ENCODE assay signal across 8 mouse cellular contexts in genomic region chr9:118506020-118506403, GRCm38 (mm10). TPM values are rescaled to one million over a fixed set of nuclear protein-coding genes. Genes with fewer than 3 reads are reported as not detected.
DNase-seq lines count a peak whose midpoint lies in the region; ATAC-seq and TF ChIP-seq lines count a peak whose summit lies in the region.

Golga4 (plus strand) TSS chr9:118506267.

- H3K9me3 ChIP-seq in CH12.LX (replicated peaks; ENCODE audit: low read length) = no peaks in the 10 kb centered on the region
- no peaks in the 10 kb centered on the region for H3K9me3 ChIP-seq in forebrain, embryonic 11.5 days (ENCODE audit: control insufficient read depth, low read length)
- H3K9me3 ChIP-seq in heart, embryonic 15.5 days (replicated peaks) = no peaks in the 10 kb centered on the region
- no peaks in the 10 kb centered on the region for H3K9me3 ChIP-seq in liver, embryonic 13.5 days (replicated peaks)
- H3K9me3 ChIP-seq in stomach, embryonic 15.5 days = no peaks in the 10 kb centered on the region

- H3K4me2 ChIP-seq in CH12.LX (ENCODE audit: insufficient read depth, low read depth, poor library complexity, severe bottlenecking) = peak within 1 kb of the TSS; percentile 91
- peak within 1 kb of the TSS; percentile 95 for H3K4me2 ChIP-seq in forebrain, embryonic 11.5 days (ENCODE audit: low read depth, low read length, severe bottlenecking)
- H3K4me2 ChIP-seq in heart, embryonic 15.5 days = peak within 1 kb of the TSS; percentile 91
- H3K4me2 ChIP-seq in liver, embryonic 13.5 days = peak within 1 kb of the TSS; percentile 82
- H3K4me2 ChIP-seq in stomach, embryonic 15.5 days = peak within 1 kb of the TSS; percentile 89

- H3K4me1 ChIP-seq in CH12.LX (ENCODE audit: control insufficient read depth in 1 of 2, insufficient read depth in 2 of 2) = peaks cover 16 to 50% of the 10 kb centered on the region in 2 experiments
- H3K4me1 ChIP-seq in forebrain, embryonic 11.5 days (replicated peaks; ENCODE audit: control insufficient read depth, insufficient read depth, low read length) = peaks cover 12% of the 10 kb centered on the region
- H3K4me1 ChIP-seq in heart, embryonic 15.5 days (replicated peaks) = peaks cover 34% of the 10 kb centered on the region
- H3K4me1 ChIP-seq in liver, embryonic 13.5 days (replicated peaks) = peaks cover 39% of the 10 kb centered on the region
- H3K4me1 ChIP-seq in stomach, embryonic 15.5 days = peaks cover 14% of the 10 kb centered on the region

- WGBS in forebrain, embryonic 11.5 days = 2% methylated on average over 30 of the region's 43 CpGs
- WGBS in heart, embryonic 15.5 days = under 1% methylated on average over 37 of the region's 43 CpGs
- under 1% methylated on average over 43 of the region's 43 CpGs for WGBS in liver, embryonic 13.5 days (ENCODE audit: insufficient replicate concordance)
- WGBS in stomach, embryonic 15.5 days = under 1% methylated on average over 43 of the region's 43 CpGs

- no peaks in the 10 kb centered on the region for H3K27me3 ChIP-seq in CH12.LX (replicated peaks)
- no peaks in the 10 kb centered on the region for H3K27me3 ChIP-seq in forebrain, embryonic 11.5 days (ENCODE audit: control insufficient read depth, insufficient read depth, low read length)
- H3K27me3 ChIP-seq in heart, embryonic 15.5 days = no peaks in the 10 kb centered on the region
- H3K27me3 ChIP-seq in liver, embryonic 13.5 days = no peaks in the 10 kb centered on the region
- no peaks in the 10 kb centered on the region for H3K27me3 ChIP-seq in stomach, embryonic 15.5 days (replicated peaks)

- no peak for TF ChIP-seq RAD21 in CH12.LX (IDR thresholded peaks at IDR 0.05; ENCODE audit: low read depth, low read length)

- TF ChIP-seq CTCF in CH12.LX (conservative IDR thresholded peaks at IDR 0.05 in 1 of 2, IDR thresholded peaks at IDR 0.05 in 1 of 2; ENCODE audit: low read depth in 2 of 2, low read length in 2 of 2) = no peak

- no peak within 1 kb of the TSS for H3K27ac ChIP-seq in CH12.LX (ENCODE audit: insufficient read depth, low read depth)
- no peak within 1 kb of the TSS; the same call in 1 of the 2 replicates for H3K27ac ChIP-seq in forebrain, embryonic 11.5 days (ENCODE audit: low read depth, low read length)
- H3K27ac ChIP-seq in heart, embryonic 15.5 days = peak within 1 kb of the TSS; percentile 83
- H3K27ac ChIP-seq in liver, embryonic 13.5 days = peak within 1 kb of the TSS; percentile 75
- H3K27ac ChIP-seq in stomach, embryonic 15.5 days = peak within 1 kb of the TSS; percentile 76; the same call in 1 of the 2 replicates

- peak within 1 kb of the TSS; percentile 90 for H3K9ac ChIP-seq in CH12.LX (ENCODE audit: insufficient read depth, low read depth)
- peak within 1 kb of the TSS; percentile 94 for H3K9ac ChIP-seq in forebrain, embryonic 11.5 days (ENCODE audit: low read length)
- H3K9ac ChIP-seq in heart, embryonic 15.5 days = peak within 1 kb of the TSS; percentile 96
- H3K9ac ChIP-seq in liver, embryonic 13.5 days = peak within 1 kb of the TSS; percentile 88
- peak within 1 kb of the TSS; percentile 78 for H3K9ac ChIP-seq in stomach, embryonic 15.5 days

- dilution Hi-C loops in CH12.LX (cut with MboI; ENCODE audit: extremely low pct_ligation_motif_present, extremely low pct_unique_long_range_greater_than_20kb, low sequenced_read_pairs) = no loop called here

- DNase-seq in CH12.LX (ENCODE audit: extremely low read depth) = peak; percentile 69
- DNase-seq in c-Kit-positive CD71-positive TER-119-negative erythroid progenitor cells, embryonic 14.5 days (ENCODE audit: low read depth) = peak; percentile 73
- DNase-seq in forebrain, embryonic 11.5 days (ENCODE audit: low spot score) = peak; percentile 94
- DNase-seq in kidney, postnatal 25 days = peak; percentile 91 to 96
- DNase-seq in liver, embryonic 13.5 days = peak; percentile 78
- DNase-seq in neural tube, embryonic 10.5 days (ENCODE audit: extremely low spot score, low spot score) = peak; percentile 88

- in situ Hi-C loops in CH12.LX (cut with MboI; ENCODE audit: low pct_ligation_motif_present, low pct_unique_long_range_greater_than_20kb, low sequenced_read_pairs) = no loop called here

- no peak for TF ChIP-seq EP300 in CH12.LX (IDR thresholded peaks at IDR 0.05; ENCODE audit: low read length)

- peak; percentile 92 for ATAC-seq in forebrain, embryonic 11.5 days (replicated peaks; ENCODE audit: low FRiP score)
- ATAC-seq in heart, embryonic 15.5 days (replicated peaks; ENCODE audit: insufficient number of reproducible peaks, insufficient read depth, low FRiP score, low read depth) = peak; percentile 76
- ATAC-seq in liver, embryonic 13.5 days (ENCODE audit: low read depth) = peak; percentile 85
- ATAC-seq in stomach, embryonic 15.5 days (ENCODE audit: insufficient read depth, low FRiP score, low read depth) = peak; percentile 85; the same call in 1 of the 2 replicates

- TF ChIP-seq POLR2A in CH12.LX (IDR thresholded peaks at IDR 0.05; ENCODE audit: low read depth, low read length) = peak; percentile 66; the same call in 1 of the 2 replicates

- H3K79me2 ChIP-seq in CH12.LX (replicated peaks; ENCODE audit: control insufficient read depth, extremely low read depth, insufficient read depth, poor library complexity, severe bottlenecking) = peaks cover 42% of the 10 kb centered on the region

- H3K4me3 ChIP-seq in CH12.LX (replicated peaks in 1 of 3; ENCODE audit: low read depth in 2 of 3, low read length in 2 of 3, poor library complexity in 1 of 3) = peak within 1 kb of the TSS; percentile 83 to 88 (median 85)
- H3K4me3 ChIP-seq in forebrain, embryonic 11.5 days (ENCODE audit: low read depth, low read length) = peak within 1 kb of the TSS; percentile 90
- H3K4me3 ChIP-seq in heart, embryonic 15.5 days = peak within 1 kb of the TSS; percentile 97
- peak within 1 kb of the TSS; percentile 91 for H3K4me3 ChIP-seq in liver, embryonic 13.5 days (replicated peaks)
- H3K4me3 ChIP-seq in stomach, embryonic 15.5 days (replicated peaks) = peak within 1 kb of the TSS; percentile 93

- peaks cover 5 to 10% of the 10 kb centered on the region in 2 experiments for H3K36me3 ChIP-seq in CH12.LX (replicated peaks in 1 of 2; ENCODE audit: control insufficient read depth in 1 of 2, insufficient read depth in 1 of 2, low read length in 1 of 2)
- no peaks in the 10 kb centered on the region for H3K36me3 ChIP-seq in forebrain, embryonic 11.5 days (ENCODE audit: control insufficient read depth, insufficient read depth, low read length)
- no peaks in the 10 kb centered on the region for H3K36me3 ChIP-seq in heart, embryonic 15.5 days
- 0 out of 2 replicates have a peak, but pooled peaks cover 4% of the 10 kb centered on the region for H3K36me3 ChIP-seq in liver, embryonic 13.5 days
- H3K36me3 ChIP-seq in stomach, embryonic 15.5 days = no peaks in the 10 kb centered on the region

TF ChIP-seq in CH12.LX, 34 proteins besides CTCF, POLR2A, EP300 and RAD21:
- TF ChIP-seq USF2 (conservative IDR thresholded peaks at IDR 0.05; ENCODE audit: low read depth, low read length) = no peak
- TF ChIP-seq RCOR1 (conservative IDR thresholded peaks at IDR 0.05; ENCODE audit: low read depth, low read length) = 0 out of 2 replicates have a peak, but pooled peaks have one; percentile 19
- TF ChIP-seq CHD1 (IDR thresholded peaks at IDR 0.05; ENCODE audit: low read depth, low read length) = no peak
- TF ChIP-seq MAFK (IDR thresholded peaks at IDR 0.05; ENCODE audit: insufficient replicate concordance, low read length) = no peak
- no peak for TF ChIP-seq JUND (conservative IDR thresholded peaks at IDR 0.05; ENCODE audit: low read depth, low read length)
- no peak for TF ChIP-seq ETS1 (conservative IDR thresholded peaks at IDR 0.05; ENCODE audit: low read depth, low read length)
- peak; percentile 89 for TF ChIP-seq NRF1 (IDR thresholded peaks at IDR 0.05; ENCODE audit: low read depth, low read length)
- TF ChIP-seq ZMIZ1 (IDR thresholded peaks at IDR 0.05; ENCODE audit: low read depth, low read length) = no peak; the same call in 1 of the 2 replicates
- peak; percentile 80 for TF ChIP-seq HCFC1 (IDR thresholded peaks at IDR 0.05; ENCODE audit: low read depth, low read length)
- peak; percentile 22; the same call in 1 of the 2 replicates for TF ChIP-seq BHLHE40 (IDR thresholded peaks at IDR 0.05; ENCODE audit: low read depth, low read length)
- peak; percentile 54; the same call in 1 of the 2 replicates for TF ChIP-seq MXI1 (IDR thresholded peaks at IDR 0.05; ENCODE audit: low read depth, low read length)
- no peak for TF ChIP-seq CHD2 (IDR thresholded peaks at IDR 0.05; ENCODE audit: low read length)
- TF ChIP-seq ELF1 (IDR thresholded peaks at IDR 0.05; ENCODE audit: low read depth, low read length) = peak; percentile 50
- no peak for TF ChIP-seq POLR2AphosphoS2 (IDR thresholded peaks at IDR 0.05; ENCODE audit: low read depth, low read length)
- TF ChIP-seq USF1 (IDR thresholded peaks at IDR 0.05; ENCODE audit: low read depth, low read length) = no peak
- no peak for TF ChIP-seq PAX5 (IDR thresholded peaks at IDR 0.05; ENCODE audit: low read length)
- 0 out of 2 replicates have a peak, but pooled peaks have one; percentile 40 for TF ChIP-seq NELFE (IDR thresholded peaks at IDR 0.05; ENCODE audit: low read depth, low read length)
- peak; percentile 63; the same call in 1 of the 2 replicates for TF ChIP-seq SIN3A (IDR thresholded peaks at IDR 0.05; ENCODE audit: low read length)
- no peak for TF ChIP-seq ZKSCAN1 (IDR thresholded peaks at IDR 0.05; ENCODE audit: borderline replicate concordance, low read depth, low read length)
- 0 out of 2 replicates have a peak, but pooled peaks have one; percentile 28 for TF ChIP-seq TBP (conservative IDR thresholded peaks at IDR 0.05; ENCODE audit: low read depth, low read length)
- TF ChIP-seq MEF2A (IDR thresholded peaks at IDR 0.05; ENCODE audit: borderline replicate concordance, low read depth, low read length) = 0 out of 2 replicates have a peak, but pooled peaks have one; percentile 21
- TF ChIP-seq TCF12 (IDR thresholded peaks at IDR 0.05; ENCODE audit: low read depth, low read length) = peak; percentile 68; the same call in 1 of the 2 replicates

RNA-seq across cellular contexts. Expression of gene Golga4, which starts in this region (rescaled TPM):
- total RNA-seq in CH12.LX (2012; rRNA removed) = 32.7 and 33.1 TPM in 2 replicates
- 20.9 and 23.7 TPM in 2 replicates for total RNA-seq in CH12.LX (2014; rRNA removed)
- 37.2 and 43.1 TPM in 2 replicates for polyA plus RNA-seq in CH12.LX (2012; ENCODE audit: insufficient read length, low read depth)
- polyA plus RNA-seq in forebrain, embryonic 11.5 days (2014; fragmentation: Nextera tagmentation; extraction: Ambion mirVana) = 60.8 and 66.8 TPM in 2 replicates
- 46.1 and 52.6 TPM in 2 replicates for polyA plus RNA-seq in heart, embryonic 15.5 days (2015; fragmentation: Nextera tagmentation; extraction: Ambion mirVana)
- polyA plus RNA-seq in liver, embryonic 13.5 days (2015; fragmentation: Nextera tagmentation; extraction: Ambion mirVana) = 14.6 and 17.7 TPM in 2 replicates
- 54.6 and 59.2 TPM in 2 replicates for polyA plus RNA-seq in stomach, embryonic 15.5 days (2015; fragmentation: Nextera tagmentation; extraction: Ambion mirVana)

Comparison
In these comparisons a context has a peak if more than half of its experiments do, and no peak if none do; other contexts are left out.
1. H3K27ac ChIP-seq: peak in heart, embryonic 15.5 days (single experiment), liver, embryonic 13.5 days (single experiment) and stomach, embryonic 15.5 days (single experiment); none in CH12.LX (single experiment) and forebrain, embryonic 11.5 days (single experiment).
2. Peak in every context shown above with its lines, with median percentiles within 50 percentile points of each other: DNase-seq, H3K4me2 ChIP-seq, H3K4me3 ChIP-seq, H3K9ac ChIP-seq and ATAC-seq.